Mouse (Mus musculus) bone marrow, adult 2 months (tissue): ENCODE data around the gene Pak7.

Experiments used
- CTCF ChIP-seq: fragments of 200-500 bp; IDR thresholded peaks from 2 replicates; pipeline ENCODE4 v1.5.1; 2011; ENCODE audit warnings: low read length, control low read depth; ENCODE audit not compliant: control insufficient read depth, insufficient read depth
- POLR2A ChIP-seq: fragments of 200-500 bp; IDR thresholded peaks from 2 replicates; pipeline ENCODE4 v1.6.1; 2011; ENCODE audit warnings: low read depth, mild to moderate bottlenecking, control low read depth, low read length, borderline replicate concordance; ENCODE audit not compliant: control insufficient read depth

DNA sequence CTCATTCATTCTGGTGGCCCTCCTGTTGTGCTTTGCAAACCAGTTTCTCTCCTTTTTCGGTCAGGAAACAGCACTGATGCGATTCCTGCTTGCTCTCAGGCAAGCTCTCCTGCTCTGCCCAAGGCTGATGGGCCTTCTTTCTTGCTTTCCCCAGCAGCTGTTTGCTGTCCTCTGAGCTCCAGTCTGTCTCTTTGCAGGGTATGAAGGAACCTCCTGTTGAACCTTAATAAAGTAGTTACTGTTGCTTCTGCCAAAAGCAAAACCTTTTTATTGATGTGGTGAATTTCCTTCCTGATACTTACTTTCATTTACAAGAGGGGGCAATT lies 278.8 kb downstream of the Pak7 start:
- no peak for TF ChIP-seq CTCF
- no peak for TF ChIP-seq POLR2A
